Mouse (Mus musculus) bone marrow macrophage, adult 2 months (primary cell): ENCODE measurements around the gene Poc1a.

ENCODE experiments used
- CTCF ChIP-seq: IDR thresholded peaks from 2 replicates; pipeline ENCODE4 v1.5.1; 2012; ENCODE audit warnings: low read depth, mild to moderate bottlenecking, low read length, moderate library complexity
- POLR2A ChIP-seq: IDR thresholded peaks from 2 replicates; pipeline ENCODE4 v1.6.1; 2012; ENCODE audit warnings: mild to moderate bottlenecking, low read depth, low read length, borderline replicate concordance

GRCm38 (mm10) chr9:106357167-106357566, 76.3 kb downstream of the Poc1a start:
- TF ChIP-seq CTCF (no peak), POLR2A (no peak)
